Mouse (Mus musculus): Measurements from ENCODE around the gene Tyw1. TPM values are rescaled to one million over a fixed set of nuclear protein-coding genes. Genes with fewer than 3 reads are reported as not detected.

Tyw1 gene
- polyA plus RNA-seq, 1 experiment from 2014 or later, result 25.1 TPM

DNA sequence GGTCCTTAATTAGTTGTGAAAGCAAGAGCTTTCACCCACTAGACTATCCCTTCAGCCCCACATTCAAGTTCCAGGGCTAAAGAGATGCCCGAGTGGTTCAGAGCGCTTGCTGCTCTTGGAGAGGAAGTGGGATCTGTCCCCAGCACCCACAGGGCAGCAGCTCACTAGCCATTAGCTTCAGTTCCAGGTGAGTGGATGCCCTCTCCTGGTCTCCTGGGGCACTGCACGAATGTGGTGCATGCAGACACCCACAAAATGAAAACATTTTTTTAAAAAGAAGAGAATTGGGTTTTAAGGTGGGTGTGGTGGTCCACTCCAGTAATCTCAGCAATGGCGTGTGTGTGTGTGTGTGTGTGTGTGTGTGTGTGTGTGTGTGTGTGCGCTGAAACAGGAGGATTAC lies 40.7 kb downstream of the Tyw1 start:
- H3K4me3 ChIP-seq, result no peak overlapping the region
- ATAC-seq (ENCODE audit: insufficient number of reproducible peaks, low FRiP score, low TSS enrichment, low read depth), result no peak
- no peak overlapping the region for H3K9ac ChIP-seq
- WGBS, result 82% methylated on average over 5 of the region's 5 CpGs
- H3K27me3 ChIP-seq, result no peaks in the 10 kb centered on the region
- H3K36me3 ChIP-seq, result peaks cover 63% of the 10 kb centered on the region
- H3K4me1 ChIP-seq, result no peaks in the 10 kb centered on the region
- H3K27ac ChIP-seq, result no peak overlapping the region
- H3K9me3 ChIP-seq, result no peaks in the 10 kb centered on the region
- no peak overlapping the region for H3K4me2 ChIP-seq

- Histone ChIP-seq H3K27ac (no peak overlapping the region), H3K27me3 (no peaks in the 10 kb centered on the region), H3K36me3 (peaks cover 55% of the 10 kb centered on the region), H3K9me3 (no peaks in the 10 kb centered on the region), H3K4me3 (no peak overlapping the region), H3K9ac (no peak overlapping the region), H3K4me2 (no peak overlapping the region), H3K4me1 (no peaks in the 10 kb centered on the region)
- ATAC-seq (ENCODE audit: insufficient number of reproducible peaks, low FRiP score, low TSS enrichment, low read depth), result no peak
- 93% methylated on average over 9 of the region's 9 CpGs for WGBS
These were observed 43.5 kb downstream of the Tyw1 start for GRCm38 (mm10) chr5:130298831-130299460.

- 0 out of 2 replicates have a peak, but pooled peaks cover 2% of the 10 kb centered on the region for H3K4me1 ChIP-seq
- no peak overlapping the region for H3K9ac ChIP-seq
- peaks cover 57% of the 10 kb centered on the region for H3K36me3 ChIP-seq
- H3K4me3 ChIP-seq, result no peak overlapping the region
- no peaks in the 10 kb centered on the region for H3K27me3 ChIP-seq
- ATAC-seq (ENCODE audit: insufficient number of reproducible peaks, low FRiP score, low TSS enrichment, low read depth), result no peak
- no peak overlapping the region for H3K27ac ChIP-seq
- WGBS, result 87% methylated on average over 8 of the region's 8 CpGs
- H3K4me2 ChIP-seq, result no peak overlapping the region
- H3K9me3 ChIP-seq, result no peaks in the 10 kb centered on the region
These were observed 44.1 kb downstream of the Tyw1 start for GRCm38 (mm10) chr5:130299526-130299925.

- H3K27me3 ChIP-seq, result no peaks in the 10 kb centered on the region
- H3K4me3 ChIP-seq, result no peak overlapping the region
- no peak overlapping the region for H3K27ac ChIP-seq
- 82% methylated on average over 6 of the region's 6 CpGs for WGBS
- H3K4me2 ChIP-seq, result no peak overlapping the region
- H3K4me1 ChIP-seq, result 0 out of 2 replicates have a peak, but pooled peaks cover 2% of the 10 kb centered on the region
- no peak overlapping the region for H3K9ac ChIP-seq
- no peak for ATAC-seq (ENCODE audit: insufficient number of reproducible peaks, low FRiP score, low TSS enrichment, low read depth)
- peaks cover 47% of the 10 kb centered on the region for H3K36me3 ChIP-seq
- no peaks in the 10 kb centered on the region for H3K9me3 ChIP-seq
These were observed 48.2 kb downstream of the Tyw1 start for GRCm38 (mm10) chr5:130303611-130304010.

GRCm38 (mm10) chr5:130307921-130308320 lies 52.5 kb downstream of the Tyw1 start:
- Histone ChIP-seq H3K4me1 (0 out of 2 replicates have a peak, but pooled peaks cover 2% of the 10 kb centered on the region), H3K36me3 (peaks cover 24% of the 10 kb centered on the region), H3K4me2 (no peak overlapping the region), H3K4me3 (no peak overlapping the region), H3K9me3 (no peaks in the 10 kb centered on the region), H3K27ac (no peak overlapping the region), H3K27me3 (no peaks in the 10 kb centered on the region), H3K9ac (no peak overlapping the region)
- ATAC-seq (ENCODE audit: insufficient number of reproducible peaks, low FRiP score, low TSS enrichment, low read depth), result no peak
- 63% methylated on average over 7 of the region's 7 CpGs for WGBS

DNA sequence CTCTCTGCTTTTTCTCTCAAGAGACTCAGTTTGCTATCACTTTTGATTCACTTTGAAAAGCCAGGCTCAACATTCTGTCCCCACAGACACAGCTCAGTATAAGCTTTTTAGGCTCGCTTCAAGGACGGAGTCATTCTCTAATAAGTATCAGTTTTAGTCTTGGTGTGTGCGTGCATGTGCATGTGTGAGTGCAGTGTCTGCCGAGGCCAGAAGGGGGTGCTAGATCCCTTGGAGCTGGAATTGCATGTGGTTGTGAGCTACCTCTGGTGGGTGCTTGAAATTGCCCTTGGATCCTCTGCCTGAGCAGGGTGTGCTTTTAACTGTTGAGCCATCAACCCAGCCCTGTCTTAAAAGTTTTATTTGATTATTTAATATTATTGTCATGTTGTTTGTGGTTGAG lies 54.7 kb downstream of the Tyw1 start:
- ATAC-seq (ENCODE audit: insufficient number of reproducible peaks, low FRiP score, low TSS enrichment, low read depth), result no peak
- Histone ChIP-seq H3K27ac (no peak overlapping the region), H3K27me3 (no peaks in the 10 kb centered on the region), H3K4me3 (no peak overlapping the region), H3K4me1 (no peaks in the 10 kb centered on the region), H3K4me2 (no peak overlapping the region), H3K9me3 (no peaks in the 10 kb centered on the region), H3K9ac (no peak overlapping the region), H3K36me3 (peaks cover 14% of the 10 kb centered on the region)
- 97% methylated on average over 4 of the region's 4 CpGs for WGBS

GRCm38 (mm10) chr5:130310827-130311226 lies 55.4 kb downstream of the Tyw1 start:
- peaks cover 9% of the 10 kb centered on the region; the same call in 1 of the 2 replicates for H3K36me3 ChIP-seq
- no peak overlapping the region for H3K4me2 ChIP-seq
- 65% methylated on average over 7 of the region's 7 CpGs for WGBS
- no peaks in the 10 kb centered on the region for H3K9me3 ChIP-seq
- H3K27ac ChIP-seq, result no peak overlapping the region
- H3K4me3 ChIP-seq, result no peak overlapping the region
- H3K9ac ChIP-seq, result no peak overlapping the region
- no peak for ATAC-seq (ENCODE audit: insufficient number of reproducible peaks, low FRiP score, low TSS enrichment, low read depth)
- no peaks in the 10 kb centered on the region for H3K27me3 ChIP-seq
- no peaks in the 10 kb centered on the region for H3K4me1 ChIP-seq

- no peaks in the 10 kb centered on the region for H3K27me3 ChIP-seq
- 53% methylated on average over 3 of the region's 3 CpGs for WGBS
- H3K4me1 ChIP-seq, result no peaks in the 10 kb centered on the region
- no peak overlapping the region for H3K27ac ChIP-seq
- peaks cover 8% of the 10 kb centered on the region for H3K36me3 ChIP-seq
- H3K4me2 ChIP-seq, result no peak overlapping the region
- no peak for ATAC-seq (ENCODE audit: insufficient number of reproducible peaks, low FRiP score, low TSS enrichment, low read depth)
- H3K9me3 ChIP-seq, result no peaks in the 10 kb centered on the region
- H3K9ac ChIP-seq, result no peak overlapping the region
- H3K4me3 ChIP-seq, result no peak overlapping the region
These were observed 58.1 kb downstream of the Tyw1 start for GRCm38 (mm10) chr5:130313488-130313887.

GRCm38 (mm10) chr5:130314926-130315325 lies 59.5 kb downstream of the Tyw1 start:
- Histone ChIP-seq H3K9ac (no peak overlapping the region), H3K27me3 (no peaks in the 10 kb centered on the region), H3K4me1 (no peaks in the 10 kb centered on the region), H3K9me3 (no peaks in the 10 kb centered on the region), H3K36me3 (peaks cover 5% of the 10 kb centered on the region), H3K4me2 (no peak overlapping the region), H3K4me3 (no peak overlapping the region), H3K27ac (no peak overlapping the region)
- 96% methylated on average over 3 of the region's 3 CpGs for whole genome bisulfite sequencing
- no peak for ATAC-seq (ENCODE audit: insufficient number of reproducible peaks, low FRiP score, low TSS enrichment, low read depth)

GRCm38 (mm10) chr5:130316321-130316720 lies 60.9 kb downstream of the Tyw1 start:
- Histone ChIP-seq H3K4me2 (no peak overlapping the region), H3K4me1 (peaks cover 5% of the 10 kb centered on the region), H3K27ac (no peak overlapping the region), H3K36me3 (peaks cover 5% of the 10 kb centered on the region), H3K27me3 (no peaks in the 10 kb centered on the region), H3K9me3 (no peaks in the 10 kb centered on the region), H3K9ac (no peak overlapping the region), H3K4me3 (no peak overlapping the region)
- WGBS, result 88% methylated on average over 9 of the region's 9 CpGs
- ATAC-seq (ENCODE audit: insufficient number of reproducible peaks, low FRiP score, low TSS enrichment, low read depth), result no peak

DNA sequence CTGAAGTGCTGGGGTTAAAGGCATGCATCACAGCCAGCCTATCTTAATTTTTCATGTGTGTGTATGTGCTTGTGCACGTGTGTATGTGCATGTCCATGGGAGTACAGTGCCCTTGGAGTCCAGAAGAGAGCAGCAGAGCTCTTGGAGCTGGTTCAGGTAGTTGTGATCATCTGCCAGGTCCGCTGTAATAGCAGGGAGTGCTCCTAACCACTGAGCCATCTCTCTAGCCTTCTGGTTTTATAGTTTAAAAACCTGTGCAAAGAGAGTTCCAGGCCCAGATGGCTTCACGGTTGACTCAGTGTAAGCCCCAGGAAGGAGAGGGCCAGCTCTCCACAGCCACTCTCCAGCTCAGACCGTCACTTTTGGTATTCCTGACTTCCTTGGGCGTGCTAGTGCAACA lies 64.4 kb downstream of the Tyw1 start:
- Histone ChIP-seq H3K9me3 (no peaks in the 10 kb centered on the region), H3K4me2 (no peak overlapping the region), H3K36me3 (peaks cover 6% of the 10 kb centered on the region; the same call in 1 of the 2 replicates), H3K9ac (no peak overlapping the region), H3K27ac (no peak overlapping the region), H3K4me3 (no peak overlapping the region), H3K27me3 (no peaks in the 10 kb centered on the region), H3K4me1 (peaks cover 17% of the 10 kb centered on the region)
- WGBS, result 91% methylated on average over 5 of the region's 5 CpGs
- ATAC-seq (ENCODE audit: insufficient number of reproducible peaks, low FRiP score, low TSS enrichment, low read depth), result no peak

GRCm38 (mm10) chr5:130320485-130320884 lies 65.1 kb downstream of the Tyw1 start:
- Histone ChIP-seq H3K36me3 (peaks cover 11% of the 10 kb centered on the region), H3K4me3 (no peak overlapping the region), H3K27me3 (no peaks in the 10 kb centered on the region), H3K27ac (no peak overlapping the region), H3K4me1 (peaks cover 17% of the 10 kb centered on the region), H3K4me2 (no peak overlapping the region), H3K9ac (no peak overlapping the region), H3K9me3 (no peaks in the 10 kb centered on the region)
- ATAC-seq (ENCODE audit: insufficient number of reproducible peaks, low FRiP score, low TSS enrichment, low read depth), result no peak
- 72% methylated on average over 3 of the region's 3 CpGs for WGBS

- Histone ChIP-seq H3K4me2 (no peak overlapping the region), H3K36me3 (peaks cover 13% of the 10 kb centered on the region), H3K27me3 (no peaks in the 10 kb centered on the region), H3K27ac (no peak overlapping the region), H3K4me1 (peaks cover 20% of the 10 kb centered on the region), H3K9ac (no peak overlapping the region), H3K9me3 (no peaks in the 10 kb centered on the region), H3K4me3 (no peak overlapping the region)
- 92% methylated on average over 8 of the region's 8 CpGs for WGBS
- ATAC-seq (ENCODE audit: insufficient number of reproducible peaks, low FRiP score, low TSS enrichment, low read depth), result no peak
These were observed 70.1 kb downstream of the Tyw1 start for GRCm38 (mm10) chr5:130325486-130325885.
